Mouse (Mus musculus) forebrain, embryonic 14.5 days (tissue): ENCODE data around the gene Snx9. TPM values are rescaled to one million over a fixed set of nuclear protein-coding genes. Genes with fewer than 3 reads are reported as not detected.

Source experiments
- ATAC-seq: fragments of 200-750 bp; cut with Nextera tagmentation; 2 replicates; pipeline ENCODE4 v1.8.0; 2017; ENCODE audit warnings: mild to moderate bottlenecking, moderate library complexity
- DNase-seq: peaks from one replicate; pipeline ENCODE4 v3.0.0-alpha.2; 2015; ENCODE audit warnings: low spot score
- H3K27ac ChIP-seq: fragments of 300-500 bp; sonication (generic); 2 replicates; pipeline ENCODE4 v1.5.1; 2014; ENCODE audit warnings: low read depth, mild to moderate bottlenecking, control low read depth, low read length, moderate library complexity
- H3K27me3 ChIP-seq: fragments of 300-500 bp; sonication (generic); replicated peaks from 2 replicates; pipeline ENCODE4 v1.6.1; 2014; ENCODE audit warnings: low read length, control low read depth, mixed read lengths; ENCODE audit not compliant: control insufficient read depth, insufficient read depth
- H3K36me3 ChIP-seq: fragments of 300-500 bp; sonication (generic); 2 replicates; pipeline ENCODE4 v1.6.1; 2014; ENCODE audit warnings: low read length, control low read depth; ENCODE audit not compliant: control insufficient read depth, insufficient read depth
- H3K4me1 ChIP-seq: fragments of 300-500 bp; sonication (generic); 2 replicates; pipeline ENCODE4 v1.6.1; 2014; ENCODE audit warnings: antibody characterized with exemption, low read length, control low read depth; ENCODE audit not compliant: control insufficient read depth, insufficient read depth
- H3K4me2 ChIP-seq: fragments of 300-500 bp; sonication (generic); 2 replicates; pipeline ENCODE4 v1.6.1; 2014; ENCODE audit warnings: mild to moderate bottlenecking, control low read depth, low read length
- H3K4me3 ChIP-seq: fragments of 300-500 bp; sonication (generic); 2 replicates; pipeline ENCODE4 v1.5.1; 2014; ENCODE audit warnings: low read depth, low read length, control low read depth
- H3K9ac ChIP-seq: fragments of 300-500 bp; sonication (generic); 2 replicates; pipeline ENCODE4 v1.6.1; 2014; ENCODE audit warnings: mild to moderate bottlenecking, low read length, control low read depth, moderate library complexity
- H3K9me3 ChIP-seq: fragments of 300-500 bp; sonication (generic); replicated peaks from 2 replicates; pipeline ENCODE4 v1.6.1; 2016; ENCODE audit warnings: low read length, control low read depth, mixed read lengths; ENCODE audit not compliant: control insufficient read depth
- WGBS: fragments of 180-500 bp; shearing (Covaris S2); extraction: QIAGEN DNeasy Blood & Tissue Kit; methylation state at CpG from one replicate; pipeline ENCODE4 v1.1.7; 2014; 5-methylcytosine and 5-hydroxymethylcytosine counted together
- polyA plus RNA-seq: library from polyadenylated mRNA; unstranded; fragments of >200 nt; fragmentation: Nextera tagmentation; extraction: Ambion mirVana; gene quantifications from 2 replicates; pipeline ENCODE4 v1.2.1, GENCODE M21; 2014

Snx9 gene
- polyA plus RNA-seq, 1 experiment from 2014 or later: 6.7 TPM

DNA sequence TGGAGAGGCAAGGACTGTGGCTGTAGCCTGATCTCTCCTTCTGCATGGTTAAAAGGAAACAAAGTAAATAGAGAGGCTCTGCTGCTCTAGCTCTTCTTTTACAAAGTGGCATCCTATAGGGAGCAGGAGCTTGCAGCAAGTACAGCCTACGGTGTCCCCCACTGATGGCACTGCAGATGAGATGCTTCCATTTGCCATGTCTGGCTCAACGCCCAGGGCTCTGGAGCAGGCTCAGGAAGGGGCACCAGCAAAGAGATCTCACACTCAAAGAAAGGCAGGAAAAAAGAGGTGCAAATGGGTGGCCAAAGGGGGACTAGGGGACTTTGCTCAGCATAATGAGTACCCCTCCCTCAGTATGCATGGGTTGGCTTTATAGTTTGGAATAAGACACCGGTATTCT is 7.0 kb upstream of the Snx9 start:
- Histone ChIP-seq H3K27ac (no peak overlapping the region), H3K9me3 (no peaks in the 10 kb centered on the region), H3K4me1 (no peaks in the 10 kb centered on the region), H3K4me3 (no peak overlapping the region), H3K4me2 (no peak overlapping the region), H3K9ac (no peak overlapping the region), H3K27me3 (no peaks in the 10 kb centered on the region), H3K36me3 (no peaks in the 10 kb centered on the region)
- WGBS: 86% methylated on average over 3 of the region's 3 CpGs
- no peak for ATAC-seq
- no peak for DNase-seq

DNA sequence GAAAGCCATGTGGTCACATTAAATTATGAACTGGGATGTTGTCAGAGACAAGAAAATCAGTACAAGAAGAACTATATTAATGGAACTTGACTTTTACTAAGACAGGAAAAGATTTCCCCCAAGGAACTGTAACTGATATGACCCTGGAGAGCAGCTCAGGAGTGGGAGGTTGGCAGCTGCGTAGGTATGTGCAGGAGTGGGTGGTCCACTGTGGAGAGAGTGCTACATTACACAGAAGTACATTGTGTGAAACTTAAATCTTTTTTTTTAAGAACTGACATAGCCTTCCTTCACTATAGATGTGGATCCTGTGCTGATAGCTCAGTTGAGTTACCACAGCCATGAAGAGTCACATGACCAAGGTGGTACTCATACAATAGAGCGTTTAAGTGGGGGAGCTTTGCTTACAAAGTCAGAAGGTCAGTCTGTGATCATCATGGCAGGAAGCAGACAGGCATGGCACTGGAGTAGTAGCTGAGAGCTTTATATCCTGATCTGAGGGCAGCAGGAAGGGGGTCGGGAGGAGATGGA is 6.3 kb upstream of the Snx9 start:
- DNase-seq (no peak), ATAC-seq (no peak)
- no peaks in the 10 kb centered on the region for H3K27me3 ChIP-seq
- H3K9me3 ChIP-seq: no peaks in the 10 kb centered on the region
- no peaks in the 10 kb centered on the region for H3K4me1 ChIP-seq
- H3K4me2 ChIP-seq: no peak overlapping the region
- H3K36me3 ChIP-seq: no peaks in the 10 kb centered on the region
- H3K4me3 ChIP-seq: no peak overlapping the region
- no peak overlapping the region for H3K9ac ChIP-seq
- no peak overlapping the region for H3K27ac ChIP-seq
- 85% methylated on average over 3 of the region's 3 CpGs for WGBS

DNA sequence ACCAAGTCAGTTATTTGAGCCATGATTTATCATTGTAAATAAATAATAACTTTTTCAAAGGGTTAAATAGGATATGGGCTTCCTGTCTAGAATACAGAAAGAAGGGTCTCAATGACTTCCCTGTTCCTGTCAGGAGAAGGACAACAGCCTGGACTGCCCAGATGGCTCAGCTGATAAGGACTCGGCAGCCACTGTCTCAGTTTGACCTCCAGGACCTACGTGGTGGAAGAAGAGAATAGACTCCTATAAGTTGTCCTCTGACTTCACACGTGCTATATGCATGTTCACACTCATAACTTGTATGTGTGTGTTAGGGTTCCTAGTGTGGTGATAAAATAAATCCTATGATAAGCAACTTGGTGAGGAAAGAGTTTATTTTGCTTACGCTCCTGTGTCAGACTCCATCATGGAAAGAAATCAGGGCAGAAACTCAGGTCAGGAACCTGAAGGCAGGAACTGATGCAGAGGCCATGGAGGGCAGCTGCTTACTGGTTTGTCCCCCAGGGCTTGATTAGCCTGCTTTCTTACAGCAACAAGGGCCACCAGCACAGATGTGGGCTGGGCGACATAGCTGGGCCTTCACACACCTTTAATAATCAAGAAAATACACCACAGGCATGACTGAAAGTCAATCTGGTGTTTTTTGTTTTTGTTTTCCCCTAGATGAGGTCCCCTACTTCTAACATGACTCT is 1.4 kb upstream of the Snx9 start:
- no peak overlapping the region for H3K27ac ChIP-seq
- DNase-seq (no peak), ATAC-seq (no peak)
- no peak overlapping the region for H3K4me2 ChIP-seq
- no peak overlapping the region for H3K9ac ChIP-seq
- H3K27me3 ChIP-seq: no peaks in the 10 kb centered on the region
- no peak overlapping the region for H3K4me3 ChIP-seq
- H3K9me3 ChIP-seq: no peaks in the 10 kb centered on the region
- peaks cover 4% of the 10 kb centered on the region; the same call in 1 of the 2 replicates for H3K4me1 ChIP-seq
- 90% methylated on average over 5 of the region's 5 CpGs for WGBS
- H3K36me3 ChIP-seq: no peaks in the 10 kb centered on the region

DNA sequence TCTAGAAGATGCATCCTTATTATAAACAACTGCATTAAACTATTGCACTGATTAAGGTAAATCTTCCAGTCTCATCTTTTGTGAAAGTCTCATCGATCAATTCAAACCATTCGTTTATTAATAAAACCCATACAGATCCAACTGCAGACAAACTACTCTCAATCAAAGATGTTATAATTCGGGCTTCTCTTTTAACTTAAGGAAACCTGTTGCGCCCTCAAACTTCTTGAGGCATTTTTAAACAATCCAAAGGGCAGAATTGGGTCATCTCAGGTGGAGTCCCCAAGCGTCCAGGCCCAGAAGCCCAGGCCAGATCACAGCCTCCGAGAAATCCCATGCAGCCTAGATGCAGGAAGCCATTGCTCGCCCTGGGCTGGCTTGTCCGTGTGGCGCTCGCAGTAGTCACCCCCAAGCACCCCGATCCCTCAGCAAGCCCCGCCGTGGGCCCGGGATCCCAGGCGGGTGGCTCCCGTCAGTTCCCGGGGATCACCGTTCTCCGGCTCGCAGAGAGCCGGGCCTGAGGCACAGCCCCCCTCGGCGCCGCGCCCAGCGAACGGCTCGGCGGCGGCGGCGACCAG is 490 bp upstream of the Snx9 start:
- no peaks in the 10 kb centered on the region for H3K27me3 ChIP-seq
- H3K36me3 ChIP-seq: no peaks in the 10 kb centered on the region
- ATAC-seq: peak; percentile 60
- DNase-seq: peak; percentile 54
- H3K4me1 ChIP-seq: peaks cover 4% of the 10 kb centered on the region; the same call in 1 of the 2 replicates
- peak overlapping the region; percentile 81 for H3K4me3 ChIP-seq
- H3K4me2 ChIP-seq: peak overlapping the region; percentile 77
- peak overlapping the region; percentile 91 for H3K27ac ChIP-seq
- WGBS: 6% methylated on average over 30 of the region's 32 CpGs
- H3K9ac ChIP-seq: peak overlapping the region; percentile 91
- H3K9me3 ChIP-seq: no peaks in the 10 kb centered on the region

DNA sequence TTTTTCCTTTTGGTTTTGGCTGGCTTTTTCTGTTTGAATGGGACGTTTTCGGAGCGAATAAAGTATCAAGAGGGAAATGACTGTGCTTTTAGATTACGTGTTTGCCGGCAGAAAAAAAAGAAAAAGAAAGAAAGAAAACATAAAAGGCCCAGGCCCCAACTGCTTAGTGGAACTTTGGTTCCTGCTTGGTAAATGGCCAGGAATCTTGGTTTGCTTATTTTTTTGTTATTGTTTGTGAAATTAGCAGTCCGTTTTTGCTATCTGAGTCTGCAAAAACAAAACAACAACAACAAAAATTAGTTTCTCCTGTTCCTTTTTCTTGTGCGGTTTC is 779 bp downstream of the Snx9 start:
- H3K27me3 ChIP-seq: no peaks in the 10 kb centered on the region
- H3K9me3 ChIP-seq: no peaks in the 10 kb centered on the region
- 2% methylated on average over 7 of the region's 7 CpGs for WGBS
- H3K27ac ChIP-seq: peak overlapping the region; percentile 91; the same call in 1 of the 2 replicates
- peak overlapping the region; percentile 81 for H3K4me3 ChIP-seq
- peak overlapping the region; percentile 77 for H3K4me2 ChIP-seq
- DNase-seq (peak; percentile 65), ATAC-seq (no peak)
- peaks cover 4% of the 10 kb centered on the region; the same call in 1 of the 2 replicates for H3K4me1 ChIP-seq
- H3K9ac ChIP-seq: peak overlapping the region; percentile 91
- H3K36me3 ChIP-seq: no peaks in the 10 kb centered on the region

DNA sequence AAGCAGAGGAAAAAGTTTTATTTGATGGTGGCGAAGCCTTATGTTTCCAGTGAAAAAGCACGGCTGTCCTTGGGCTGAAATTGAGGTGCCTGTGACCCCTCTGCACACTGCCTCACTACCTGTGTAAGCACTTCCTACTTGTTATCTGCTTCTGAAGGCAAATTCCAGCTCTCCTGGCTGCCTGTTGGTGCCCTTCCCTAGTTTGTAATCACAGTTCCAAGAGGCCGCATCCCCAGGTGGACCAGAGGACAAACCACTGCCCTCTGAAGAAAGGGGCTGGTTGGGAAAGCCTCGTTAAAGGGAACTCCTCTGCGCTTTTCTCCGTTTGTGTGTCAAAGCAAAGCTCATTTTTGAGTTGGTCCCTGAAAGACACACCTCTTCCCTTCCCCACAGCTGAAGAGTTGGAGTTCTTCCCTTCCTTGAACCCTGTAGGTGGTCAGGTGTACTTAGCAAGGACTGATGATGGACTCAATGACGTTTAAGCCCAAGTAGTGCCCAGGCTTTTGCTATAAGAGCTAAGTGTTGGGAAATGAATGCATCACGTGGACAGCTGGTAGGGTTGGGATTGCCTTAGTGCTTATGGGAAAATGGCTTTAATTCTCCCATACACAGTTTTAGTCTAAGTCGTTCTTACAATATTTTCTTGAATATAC is 2.0 kb downstream of the Snx9 start:
- H3K9ac ChIP-seq: no peak overlapping the region
- DNase-seq (no peak), ATAC-seq (no peak)
- no peak overlapping the region for H3K4me3 ChIP-seq
- H3K27me3 ChIP-seq: no peaks in the 10 kb centered on the region
- no peak overlapping the region for H3K4me2 ChIP-seq
- no peaks in the 10 kb centered on the region for H3K9me3 ChIP-seq
- no peak overlapping the region for H3K27ac ChIP-seq
- H3K36me3 ChIP-seq: no peaks in the 10 kb centered on the region
- 67% methylated on average over 9 of the region's 9 CpGs for WGBS
- H3K4me1 ChIP-seq: peaks cover 4% of the 10 kb centered on the region; the same call in 1 of the 2 replicates

DNA sequence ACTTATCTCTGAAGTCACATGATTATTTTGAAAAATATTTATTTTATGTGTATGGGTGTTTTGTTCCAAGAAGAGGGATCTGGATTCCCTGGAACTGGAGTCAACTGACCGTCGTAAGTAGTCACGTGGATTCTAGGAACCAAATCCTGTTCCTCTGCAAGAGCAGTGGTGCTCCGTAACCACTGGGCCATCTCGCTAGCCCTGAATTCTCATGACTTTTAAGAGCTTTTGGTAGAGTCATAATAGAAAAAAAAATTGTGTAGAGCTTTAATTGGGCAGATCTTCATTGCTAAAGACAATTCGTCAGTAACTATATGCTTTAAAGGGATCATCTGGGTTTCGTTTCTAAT is 2.5 kb downstream of the Snx9 start:
- WGBS: 96% methylated on average over 7 of the region's 7 CpGs
- no peaks in the 10 kb centered on the region for H3K9me3 ChIP-seq
- H3K4me3 ChIP-seq: no peak overlapping the region
- H3K4me2 ChIP-seq: no peak overlapping the region
- DNase-seq (no peak), ATAC-seq (no peak)
- H3K27me3 ChIP-seq: no peaks in the 10 kb centered on the region
- H3K36me3 ChIP-seq: no peaks in the 10 kb centered on the region
- peaks cover 4% of the 10 kb centered on the region; the same call in 1 of the 2 replicates for H3K4me1 ChIP-seq
- no peak overlapping the region for H3K9ac ChIP-seq
- H3K27ac ChIP-seq: no peak overlapping the region

DNA sequence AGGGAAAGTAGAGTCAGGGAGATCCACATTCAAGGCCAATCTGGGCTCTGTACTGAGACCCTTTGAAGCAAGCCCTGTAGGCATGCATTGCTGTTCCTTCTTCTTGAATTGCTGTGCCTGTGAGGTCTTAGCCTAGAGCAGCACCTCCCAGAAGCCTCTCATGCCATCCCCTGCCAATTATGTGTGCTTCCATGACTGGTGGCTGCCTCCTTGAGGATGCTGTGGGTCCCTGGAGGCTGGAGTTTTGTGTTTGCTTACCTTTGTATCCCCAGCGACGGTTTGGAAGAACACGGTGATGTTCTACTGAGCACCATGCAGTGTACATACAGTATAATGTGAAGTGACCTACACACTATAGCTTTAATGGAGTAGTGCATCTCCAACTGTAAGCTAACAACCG is 4.2 kb downstream of the Snx9 start:
- Histone ChIP-seq H3K4me2 (no peak overlapping the region), H3K9ac (no peak overlapping the region), H3K27ac (no peak overlapping the region), H3K4me1 (peaks cover 16% of the 10 kb centered on the region), H3K9me3 (no peaks in the 10 kb centered on the region), H3K4me3 (no peak overlapping the region), H3K27me3 (no peaks in the 10 kb centered on the region), H3K36me3 (no peaks in the 10 kb centered on the region)
- ATAC-seq: no peak
- 81% methylated on average over 4 of the region's 4 CpGs for WGBS
- DNase-seq: no peak

DNA sequence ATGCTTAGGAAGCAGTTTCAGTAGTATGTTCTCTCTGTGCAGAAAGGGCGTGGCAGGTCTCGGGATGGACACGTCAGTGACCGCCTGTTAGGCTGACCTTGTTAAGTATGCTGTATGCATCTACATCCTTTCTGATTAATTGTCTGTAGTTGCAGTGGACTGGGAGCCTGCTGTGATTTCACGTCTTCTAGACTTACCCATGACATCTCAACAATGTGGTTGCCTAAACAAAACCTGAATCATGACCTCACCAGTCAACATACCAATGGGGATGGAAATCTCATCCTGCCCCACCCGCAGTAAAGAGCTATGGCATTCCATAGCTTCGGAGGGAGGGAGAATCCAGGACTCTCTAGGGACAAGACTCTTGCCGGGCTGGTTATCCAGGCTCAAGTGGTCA is 5.0 kb downstream of the Snx9 start:
- H3K9me3 ChIP-seq: no peaks in the 10 kb centered on the region
- ATAC-seq (no peak), DNase-seq (no peak)
- H3K27me3 ChIP-seq: no peaks in the 10 kb centered on the region
- H3K9ac ChIP-seq: no peak overlapping the region
- H3K27ac ChIP-seq: no peak overlapping the region
- 65% methylated on average over 8 of the region's 8 CpGs for WGBS
- H3K4me3 ChIP-seq: no peak overlapping the region
- no peaks in the 10 kb centered on the region for H3K36me3 ChIP-seq
- H3K4me1 ChIP-seq: peaks cover 16% of the 10 kb centered on the region
- H3K4me2 ChIP-seq: no peak overlapping the region
